Mouse (Mus musculus): ENCODE data around the gene Gab3.
"Not testable (repeated sequence)": the region's sequence is repeated elsewhere in the genome, so short reads cannot be mapped to it uniquely, and the experiment has no call there.

Gab3 gene

DNA sequence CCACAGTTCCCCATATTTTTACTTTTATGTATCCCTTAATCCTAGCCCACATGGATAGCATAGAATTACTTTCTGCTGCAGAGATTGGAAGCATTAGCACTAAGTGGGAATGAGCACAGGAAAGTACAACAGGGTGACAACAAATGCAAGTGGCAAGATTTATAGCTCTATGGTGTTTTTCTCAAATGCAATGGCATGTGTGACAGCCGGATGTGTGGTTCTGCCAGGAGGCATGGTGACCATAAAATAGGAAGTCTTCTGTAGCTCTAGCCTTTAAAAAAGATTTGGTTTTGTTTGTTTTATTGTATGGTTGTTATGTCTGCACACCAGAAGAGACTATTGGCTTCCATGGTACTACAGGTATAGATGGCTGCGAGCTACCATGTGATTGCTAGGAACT, 50.1 kb downstream of the Gab3 start:
- no peak for DNase-seq (ENCODE audit: low read depth, low spot score)

DNA sequence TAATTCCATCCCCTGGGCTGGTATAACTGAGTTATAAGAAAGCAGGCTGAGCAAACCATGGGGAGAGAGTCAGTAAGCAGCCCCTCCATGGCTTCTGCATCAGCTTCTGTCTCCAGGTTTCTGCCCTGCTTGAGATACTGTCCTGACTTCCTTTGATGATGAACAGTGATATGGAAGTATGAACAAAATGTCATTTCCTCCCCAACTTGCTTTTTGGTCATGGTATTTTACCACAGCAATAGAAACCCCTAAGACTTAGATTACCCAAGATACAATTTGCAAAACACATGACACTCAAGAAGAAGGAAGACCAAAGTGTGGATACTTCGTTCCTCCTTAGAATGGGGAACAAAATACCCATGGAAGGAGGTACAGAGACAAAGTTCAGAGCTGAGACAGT, 51.2 kb downstream of the Gab3 start:
- DNase-seq (ENCODE audit: low read depth, low spot score), result not testable (repeated sequence)

DNA sequence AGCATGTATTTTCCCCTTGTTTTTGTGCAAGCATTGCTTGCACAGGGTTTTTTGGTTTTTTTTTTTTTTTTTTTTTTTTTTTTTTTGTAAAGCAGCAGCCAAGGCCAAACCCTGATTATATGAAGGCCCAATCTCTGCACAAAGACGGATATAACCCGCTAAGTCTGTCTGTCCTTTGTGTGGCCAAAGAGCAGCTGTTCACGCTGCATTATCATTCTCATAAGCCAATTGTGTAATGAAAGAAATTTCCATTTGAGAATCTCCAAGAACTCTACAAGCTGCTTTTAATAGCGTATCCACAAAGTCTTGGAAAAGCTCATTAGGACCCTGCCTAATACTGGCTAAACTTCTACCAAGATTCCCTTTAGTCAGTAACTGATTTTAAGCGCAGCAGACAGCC, 101.5 kb downstream of the Gab3 start:
- DNase-seq (ENCODE audit: low read depth, low spot score), result no peak

DNA sequence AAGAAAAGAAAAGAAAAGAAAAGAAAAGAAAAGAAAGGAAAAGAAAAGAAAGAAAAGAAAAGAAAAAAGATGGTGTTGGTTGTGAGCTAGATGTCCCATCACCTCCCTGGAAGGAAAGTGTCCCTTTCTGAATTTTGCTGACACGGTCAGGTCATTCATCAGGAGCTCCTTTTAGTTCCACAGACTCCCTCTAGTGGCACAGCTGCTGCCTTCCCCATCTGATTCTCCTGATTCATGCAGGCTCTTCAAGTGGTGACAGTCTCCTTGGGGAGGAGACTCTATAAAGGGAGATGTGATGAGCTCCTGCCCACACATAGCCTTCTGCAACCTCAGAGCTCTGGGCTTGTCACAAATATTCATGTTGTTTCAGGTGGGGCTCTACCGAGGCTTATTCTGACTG, 122.4 kb downstream of the Gab3 start:
- not testable (repeated sequence) for DNase-seq (ENCODE audit: low read depth, low spot score)

DNA sequence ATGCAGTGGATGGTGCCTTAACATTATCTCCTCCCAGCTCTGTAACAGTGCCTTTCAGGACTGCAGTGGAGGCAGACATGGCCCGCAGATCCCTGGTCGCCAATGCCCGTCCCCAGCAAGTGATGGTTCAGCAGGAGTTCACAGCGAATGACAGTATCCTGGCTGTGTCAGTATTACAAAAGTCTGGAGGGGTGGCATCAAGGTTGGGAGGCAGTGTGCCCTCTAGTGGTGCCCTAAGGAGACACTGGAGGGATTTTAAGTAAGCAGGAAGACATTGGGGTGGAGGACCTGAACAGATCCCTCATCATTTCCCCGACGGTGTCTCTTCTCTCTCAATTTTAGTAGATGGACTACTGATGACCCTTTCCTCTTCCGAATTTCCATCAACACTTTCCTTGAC, 126.1 kb downstream of the Gab3 start:
- not testable (repeated sequence) for DNase-seq (ENCODE audit: low read depth, low spot score)
